Mouse (Mus musculus) cerebellum, postnatal 10 days (tissue): ENCODE data around the gene Tanc2.

Experiments
- DNase-seq, 2 experiments: peaks; one replicate each; pipeline ENCODE4 v3.0.0; 2021; ENCODE audit warnings: mixed read lengths in 2 of 2

Gene Tanc2

DNA sequence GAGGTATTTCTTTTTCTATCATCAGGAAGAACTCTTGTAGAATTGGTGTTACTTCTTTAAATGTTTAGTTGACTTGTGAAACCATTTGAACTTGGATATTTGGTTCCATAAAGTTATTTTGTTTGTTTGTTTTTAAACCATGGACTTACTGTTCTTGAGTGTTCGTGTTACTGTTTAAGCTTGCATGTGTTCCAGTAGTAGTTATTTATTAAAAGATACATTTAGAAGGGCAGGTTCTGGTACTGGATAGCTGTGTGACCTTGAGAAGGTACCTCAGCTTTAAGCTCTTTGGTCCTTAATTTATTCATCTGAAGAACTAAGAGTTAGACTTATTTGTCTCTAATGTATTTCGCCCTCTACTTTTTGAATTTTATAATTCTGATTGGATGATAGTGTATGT lies 64.8 kb downstream of the Tanc2 start:
- no peak for DNase-seq

DNA sequence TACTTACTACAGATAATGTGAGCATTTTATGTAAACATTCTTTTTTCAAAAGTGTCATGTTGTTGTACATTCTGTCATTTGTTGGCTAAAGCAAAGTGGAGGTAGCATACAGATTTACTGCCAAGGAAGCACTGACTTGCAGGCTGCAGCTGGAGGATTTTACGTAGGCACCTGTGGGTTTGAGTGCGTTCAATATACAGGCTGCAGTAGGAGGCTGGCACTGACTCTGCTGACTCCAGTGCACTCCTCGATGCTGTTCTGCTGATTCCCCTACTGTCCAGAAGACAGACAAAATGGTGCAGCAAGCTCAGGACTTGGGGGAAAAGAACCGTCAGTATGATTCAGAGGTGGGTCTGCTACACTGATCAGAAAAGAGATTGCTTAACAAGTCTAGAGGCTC lies 65.5 kb downstream of the Tanc2 start:
- no peak for DNase-seq

DNA sequence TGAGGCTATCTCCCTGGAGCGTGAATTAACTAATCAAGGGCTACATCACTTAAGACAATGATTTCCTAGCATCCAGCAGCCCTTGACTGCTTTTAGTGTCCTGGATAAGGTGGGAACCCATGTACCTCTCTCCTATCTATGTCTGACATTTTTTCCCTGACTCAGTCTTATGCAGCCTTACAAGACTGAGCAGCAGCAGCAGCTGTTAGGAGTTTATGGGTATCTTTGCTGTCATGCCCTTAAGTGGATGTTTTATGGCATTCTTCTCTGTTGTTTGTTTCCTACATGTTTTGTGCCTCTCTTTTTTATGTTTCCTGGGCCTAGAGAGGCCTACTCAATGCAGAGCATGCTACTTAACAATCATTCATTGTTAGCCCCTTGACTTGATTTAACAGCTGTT lies 78.1 kb downstream of the Tanc2 start:
- DNase-seq = no peak

DNA sequence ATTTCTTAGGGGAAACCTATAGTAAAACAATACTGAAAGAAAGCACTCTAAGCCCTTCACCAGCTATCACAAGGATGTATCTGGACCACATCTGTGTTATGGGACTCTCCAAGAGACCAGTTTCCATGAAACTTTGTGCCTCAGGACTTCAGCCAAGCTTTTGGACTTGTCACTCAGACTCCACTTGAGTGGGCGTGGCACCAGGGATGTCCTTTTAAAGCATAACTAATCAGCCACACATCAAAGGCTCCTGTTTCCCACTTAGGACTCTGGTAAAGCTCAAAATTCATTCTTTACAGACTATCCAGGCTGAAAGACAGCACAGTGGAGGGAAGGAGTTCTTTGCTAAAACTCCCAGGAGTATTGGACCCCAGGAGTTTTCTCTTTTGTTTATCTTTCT lies 89.2 kb downstream of the Tanc2 start:
- no peak for DNase-seq

DNA sequence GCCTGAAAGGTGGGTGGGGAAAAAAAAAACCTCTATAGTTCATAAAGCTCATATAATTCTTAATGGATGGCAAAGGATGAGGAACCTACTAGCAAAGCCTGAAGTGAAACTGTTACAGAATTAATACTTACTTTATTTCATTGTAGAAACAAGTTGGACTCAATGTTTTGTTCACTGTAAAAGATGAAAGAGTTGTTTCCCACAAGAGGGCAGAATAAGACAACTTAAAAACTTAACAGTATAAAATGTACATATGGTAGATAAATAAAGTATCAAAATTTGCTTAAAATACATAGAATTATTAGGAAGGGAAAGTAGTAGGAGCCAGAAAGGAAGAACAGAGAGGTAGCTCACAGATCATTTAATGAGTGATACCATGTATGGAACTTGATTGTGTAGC lies 95.0 kb downstream of the Tanc2 start:
- no peak for DNase-seq

DNA sequence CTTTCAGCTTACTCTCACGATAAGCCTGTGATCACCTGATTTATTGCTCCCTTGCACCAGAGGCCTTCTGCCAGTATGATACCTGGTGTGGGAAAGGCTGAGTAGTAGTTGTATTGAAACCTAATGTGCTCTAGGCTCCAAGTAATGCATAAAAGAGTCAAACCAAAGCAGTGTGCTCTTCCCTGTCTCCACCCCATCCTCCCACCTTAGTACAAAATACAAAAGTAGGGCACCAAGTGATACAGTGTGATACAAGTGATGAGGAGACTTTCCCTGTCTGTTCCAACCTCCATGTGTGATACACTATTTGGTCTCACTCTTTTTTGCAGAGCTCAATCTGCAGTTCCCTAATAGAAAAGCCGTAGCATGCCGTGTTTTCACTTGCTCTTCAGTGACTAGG lies 110.7 kb downstream of the Tanc2 start:
- no peak for DNase-seq

DNA sequence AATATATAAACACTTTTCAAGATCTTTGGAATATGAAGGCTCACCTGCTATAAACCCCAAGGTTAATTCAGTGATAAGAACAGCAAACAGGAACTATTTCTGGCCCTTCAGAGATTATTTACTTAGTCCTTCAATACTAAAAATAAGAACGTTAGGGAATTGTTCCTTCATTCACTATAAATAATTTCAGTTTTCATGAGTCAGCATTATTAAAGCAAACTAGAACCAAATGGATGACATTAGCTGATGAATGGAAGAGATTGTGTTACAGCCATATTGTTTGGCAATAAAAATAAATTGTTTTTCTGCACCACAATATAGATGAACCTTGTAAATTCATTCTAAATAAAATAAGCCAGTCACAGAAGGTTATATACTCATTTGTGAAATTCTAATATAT lies 129.9 kb downstream of the Tanc2 start:
- DNase-seq = no peak

DNA sequence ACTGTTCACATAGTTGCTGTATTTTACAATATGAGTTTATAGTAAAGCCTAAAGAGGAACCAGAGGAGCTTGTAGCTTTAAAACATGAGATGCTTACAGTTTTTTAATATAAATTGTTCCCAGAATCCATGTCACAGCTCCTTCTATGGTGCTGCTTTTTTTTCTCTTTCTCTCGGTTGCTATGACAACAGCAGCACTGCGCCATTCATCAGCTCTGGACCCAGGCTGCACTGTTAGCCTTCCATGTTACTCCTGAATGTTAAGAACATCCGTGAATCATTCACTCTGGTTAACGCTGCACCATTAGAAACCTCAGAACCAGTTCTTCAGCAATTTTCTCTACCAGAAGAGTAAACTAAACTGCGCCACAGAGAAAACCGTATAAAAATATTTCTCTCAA lies 141.8 kb downstream of the Tanc2 start:
- peak; percentile 41 to 43 for DNase-seq

DNA sequence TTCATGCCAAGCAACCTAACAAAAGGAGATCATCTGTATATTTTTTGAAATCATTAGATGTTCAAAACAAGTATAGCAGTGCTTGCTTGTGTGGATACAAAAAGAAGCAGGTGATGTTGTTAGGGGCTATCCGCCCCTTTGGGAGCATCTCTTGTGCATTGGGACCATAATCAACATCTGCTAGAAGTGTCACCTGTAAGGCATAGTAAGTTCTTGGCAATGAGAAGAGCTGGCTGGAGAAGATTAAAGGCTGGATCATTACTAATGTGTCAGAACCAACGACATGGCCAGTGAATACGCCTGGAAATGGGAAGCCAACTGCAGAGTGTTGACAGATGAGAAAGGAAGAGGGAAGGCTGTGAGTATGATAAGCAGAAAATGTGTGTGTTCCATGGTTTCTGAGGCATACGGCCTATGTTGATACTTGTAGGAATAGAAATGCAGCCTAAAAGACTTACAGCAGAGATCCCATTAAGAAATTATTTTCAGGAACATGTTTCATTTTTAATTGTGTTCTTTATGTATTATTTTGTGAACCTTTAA lies 142.3 kb downstream of the Tanc2 start:
- DNase-seq = peak; percentile 2 to 5

DNA sequence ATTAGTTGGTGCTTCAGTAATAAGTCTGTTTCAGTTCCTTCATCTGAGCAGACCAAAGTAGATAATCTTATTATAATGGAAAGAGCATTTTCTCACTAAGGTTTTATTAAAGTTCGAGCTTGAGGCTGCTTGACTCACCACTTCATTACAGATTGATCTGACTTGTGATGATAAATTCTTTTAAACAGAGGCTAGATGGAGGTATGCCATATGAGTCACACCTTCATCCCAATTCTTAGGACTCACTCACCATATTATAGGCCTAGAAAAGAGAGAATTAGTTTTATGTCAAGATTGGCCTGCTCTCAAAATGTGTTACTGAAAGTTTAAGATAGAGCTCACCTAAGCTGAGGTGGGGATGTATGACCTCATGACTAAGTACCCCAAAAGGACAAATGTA lies 153.4 kb downstream of the Tanc2 start:
- no peak for DNase-seq

DNA sequence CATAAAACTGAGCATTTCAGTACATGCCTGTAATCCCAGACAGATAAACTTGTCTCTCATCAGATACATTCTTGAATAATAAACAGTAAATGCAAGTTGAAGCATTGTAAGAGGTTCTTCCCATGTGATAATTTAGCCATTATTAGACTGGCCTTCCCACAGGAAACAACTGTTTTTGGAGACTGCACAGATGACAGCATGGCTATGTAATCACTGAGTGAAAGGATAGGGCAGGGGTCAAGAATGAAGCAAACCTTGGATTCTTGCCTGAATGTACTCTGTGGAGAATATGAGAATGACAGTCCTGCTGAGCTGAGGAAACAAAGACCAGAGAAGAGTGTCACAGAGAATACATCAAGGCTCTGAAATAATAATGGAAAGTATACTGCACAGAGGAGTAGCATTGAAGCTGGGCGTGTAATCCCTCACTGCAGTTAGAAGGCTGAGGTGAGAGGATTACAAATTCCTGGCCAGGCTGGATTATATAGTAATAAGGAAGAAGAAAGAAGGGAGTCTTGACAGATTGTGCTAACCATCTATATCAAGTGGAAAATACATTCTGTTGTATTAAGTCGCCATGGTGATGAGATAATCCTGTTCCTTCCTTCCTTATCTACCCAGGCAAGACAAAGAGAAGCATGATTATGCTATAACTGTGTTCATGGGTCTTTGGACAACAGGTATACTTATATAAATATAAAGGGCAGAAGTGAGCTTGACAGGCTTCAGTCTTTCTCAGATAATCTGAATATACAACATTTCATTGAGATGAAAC lies 159.7 kb downstream of the Tanc2 start:
- DNase-seq = no peak

DNA sequence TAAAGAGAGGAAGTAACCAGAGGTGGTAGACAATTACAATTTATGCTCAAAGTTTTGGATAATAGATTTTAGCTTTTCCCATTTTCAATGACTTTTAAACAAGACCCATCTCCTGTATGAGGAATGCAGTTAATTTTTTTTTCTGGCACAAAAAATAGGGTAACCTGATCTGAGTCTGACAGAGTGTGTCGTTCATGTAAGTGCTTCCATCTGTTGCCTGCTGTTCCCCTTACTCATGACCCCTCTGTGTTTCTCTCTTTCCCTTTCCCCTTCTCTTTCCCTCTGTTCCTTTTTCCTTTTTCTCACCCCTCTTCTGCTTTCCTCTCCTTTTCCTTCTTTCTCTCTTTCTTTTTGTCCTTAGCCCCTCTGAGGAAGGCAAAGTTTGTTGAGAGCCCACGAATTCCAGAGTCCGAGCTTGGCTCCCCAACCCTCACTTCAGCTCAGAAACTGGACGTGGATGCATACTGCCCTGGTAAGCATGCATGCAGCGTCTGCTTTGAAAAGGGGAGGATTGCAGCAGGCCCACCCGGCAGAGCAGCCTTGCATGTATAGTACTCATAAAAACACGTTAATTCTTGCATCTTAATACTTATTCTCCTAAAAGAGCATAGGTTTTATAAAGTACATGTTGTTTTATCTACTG lies 168.9 kb downstream of the Tanc2 start:
- DNase-seq = no peak

DNA sequence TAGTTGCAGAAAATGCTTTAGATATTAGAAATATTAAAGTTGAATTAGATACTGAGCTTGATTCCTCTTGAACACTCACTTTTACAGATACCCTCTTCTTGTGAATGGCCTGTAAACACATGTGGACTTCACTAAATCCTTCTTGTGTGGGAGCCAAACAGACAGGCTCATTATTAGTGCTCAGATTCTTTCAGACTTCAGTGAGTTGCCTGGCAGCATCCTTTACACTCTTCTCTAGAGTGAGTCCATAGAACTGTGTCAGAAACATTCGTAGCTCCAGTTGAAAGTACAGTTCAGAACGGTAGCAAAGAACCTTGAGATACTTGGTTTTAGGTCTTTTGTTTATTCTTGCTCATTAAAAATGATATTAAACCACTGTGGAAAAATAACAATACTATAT lies 169.6 kb downstream of the Tanc2 start:
- DNase-seq = no peak

DNA sequence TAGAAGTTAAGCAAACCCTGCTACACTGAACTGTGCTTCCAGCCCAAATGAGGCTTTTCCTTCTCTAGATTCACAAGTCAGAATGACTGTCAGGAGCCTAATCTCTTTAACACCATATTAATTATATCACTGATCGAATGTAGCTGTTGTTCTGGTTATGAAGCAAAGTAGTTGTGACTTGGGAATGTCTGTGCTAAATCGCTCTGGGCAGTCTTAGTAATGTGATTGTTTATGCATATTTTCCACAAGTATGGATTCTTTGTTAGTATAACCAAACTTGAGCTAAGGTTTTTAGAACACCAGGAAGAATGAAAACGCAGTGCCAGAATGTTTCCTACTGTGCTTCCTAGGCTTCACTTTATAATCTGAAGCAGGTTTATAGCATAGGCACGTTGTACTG lies 170.6 kb downstream of the Tanc2 start:
- DNase-seq = no peak

DNA sequence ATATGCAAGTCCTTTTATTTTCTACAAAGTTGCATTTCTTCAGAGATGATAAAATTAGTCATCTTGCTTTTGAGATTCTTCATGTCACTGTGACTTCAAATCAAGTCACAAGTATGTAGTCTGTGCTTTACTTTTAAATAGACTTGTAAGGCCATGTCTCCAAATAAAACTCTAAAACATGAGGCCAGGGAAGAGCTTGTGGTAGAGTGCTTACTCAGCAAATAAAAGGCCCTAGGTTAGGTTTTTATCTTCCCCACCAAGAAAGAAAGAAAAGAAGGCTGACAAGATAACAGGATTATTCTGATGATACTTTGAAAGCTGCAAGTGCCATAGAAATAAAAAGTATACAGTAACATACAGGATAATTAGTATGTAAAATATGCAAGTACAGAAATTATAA lies 188.0 kb downstream of the Tanc2 start:
- DNase-seq = no peak

DNA sequence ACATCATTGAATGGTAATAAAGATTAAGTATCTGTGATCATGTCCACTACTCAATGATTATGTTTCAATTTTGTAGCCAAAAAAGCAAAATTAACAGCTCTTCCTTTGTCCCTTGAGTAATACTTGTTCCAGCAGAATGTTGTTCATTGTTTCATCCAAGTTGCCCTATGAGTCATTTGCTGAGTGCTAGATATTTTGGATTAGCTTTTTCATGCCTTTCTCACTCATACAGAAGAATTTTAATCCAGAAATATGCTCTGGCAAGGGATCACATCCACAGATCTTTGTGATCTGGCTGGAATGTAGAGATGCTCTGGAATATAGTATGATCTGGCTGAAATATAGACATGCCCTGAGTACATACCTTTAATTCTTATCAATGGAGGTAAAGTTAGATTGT lies 202.7 kb downstream of the Tanc2 start:
- DNase-seq = no peak

DNA sequence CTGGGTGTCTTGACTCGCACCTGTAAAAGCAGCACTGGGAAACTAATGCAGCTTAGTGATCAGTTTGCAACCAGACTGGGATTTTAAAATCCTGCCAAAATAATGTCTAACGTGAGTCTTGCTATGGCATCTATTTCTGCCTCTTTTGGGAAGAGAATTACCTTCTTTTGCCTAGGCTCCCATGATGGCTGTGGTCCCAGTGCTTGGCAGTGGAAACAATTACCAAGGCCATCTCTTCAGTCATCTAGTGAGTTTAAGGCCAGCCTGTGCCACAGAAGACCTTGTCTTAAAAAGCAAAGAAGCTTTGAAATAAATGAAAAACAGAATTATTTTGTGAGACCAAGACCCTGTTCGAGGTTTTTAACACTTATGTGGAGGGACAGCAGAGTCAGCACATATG lies 213.9 kb downstream of the Tanc2 start:
- DNase-seq = peak; percentile 43 to 68

DNA sequence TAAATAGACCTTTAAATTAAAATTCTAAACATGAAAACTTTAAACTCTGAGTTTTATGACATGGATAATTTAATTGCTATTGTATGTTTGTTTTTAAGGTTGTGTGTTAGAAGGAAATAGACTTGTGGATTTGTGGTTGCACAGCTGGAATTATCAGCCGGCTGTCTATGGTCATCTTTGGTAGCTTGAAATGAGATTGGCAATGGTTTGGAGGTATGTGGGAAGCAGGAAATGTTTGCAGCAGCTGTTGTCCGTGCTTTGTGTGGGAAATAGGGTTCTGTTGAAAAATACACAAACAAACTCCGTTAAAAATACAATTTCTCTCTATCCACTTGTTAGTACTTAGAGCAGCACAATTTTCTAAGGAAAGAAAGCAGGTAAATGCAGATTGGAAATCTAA lies 215.0 kb downstream of the Tanc2 start:
- DNase-seq = no peak

DNA sequence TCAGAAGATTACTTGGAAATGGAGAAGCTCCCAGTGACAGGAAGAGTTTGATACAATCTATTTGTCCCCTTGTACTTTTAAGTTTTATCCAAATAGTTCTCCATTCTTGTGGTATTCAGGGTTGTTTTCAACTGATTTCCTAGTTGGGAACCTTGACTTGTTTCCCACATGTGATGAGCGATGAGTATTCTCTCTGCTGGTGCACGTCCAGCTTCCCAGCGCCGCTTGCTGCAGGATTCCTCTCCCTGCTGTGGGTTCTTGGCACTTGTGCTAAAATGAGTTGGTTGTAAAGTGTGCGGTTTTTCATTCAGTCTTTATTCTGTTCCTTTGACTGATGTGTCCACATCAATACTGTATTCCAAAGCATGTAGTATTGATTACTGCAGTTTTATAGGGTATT lies 217.3 kb downstream of the Tanc2 start:
- peak; percentile 36 to 59 for DNase-seq

DNA sequence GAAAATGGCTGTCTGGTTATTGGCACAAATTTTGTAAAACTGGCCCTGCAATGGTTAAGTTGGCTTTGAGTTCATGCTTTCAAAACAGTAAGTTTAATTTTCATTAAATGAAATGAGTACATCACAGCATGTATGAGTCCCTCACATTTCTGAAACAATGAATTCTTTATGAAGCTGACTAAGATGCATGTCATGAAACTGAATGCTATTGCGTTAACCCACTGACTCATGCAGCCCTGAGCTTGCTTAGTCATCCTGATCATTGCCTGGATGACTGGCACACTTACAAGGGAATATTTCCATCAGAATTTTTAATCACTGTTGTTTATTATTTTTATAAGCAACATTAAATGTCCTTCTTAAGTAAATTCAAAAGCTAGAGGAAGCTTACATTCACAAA lies 233.5 kb downstream of the Tanc2 start:
- DNase-seq = no peak

DNA sequence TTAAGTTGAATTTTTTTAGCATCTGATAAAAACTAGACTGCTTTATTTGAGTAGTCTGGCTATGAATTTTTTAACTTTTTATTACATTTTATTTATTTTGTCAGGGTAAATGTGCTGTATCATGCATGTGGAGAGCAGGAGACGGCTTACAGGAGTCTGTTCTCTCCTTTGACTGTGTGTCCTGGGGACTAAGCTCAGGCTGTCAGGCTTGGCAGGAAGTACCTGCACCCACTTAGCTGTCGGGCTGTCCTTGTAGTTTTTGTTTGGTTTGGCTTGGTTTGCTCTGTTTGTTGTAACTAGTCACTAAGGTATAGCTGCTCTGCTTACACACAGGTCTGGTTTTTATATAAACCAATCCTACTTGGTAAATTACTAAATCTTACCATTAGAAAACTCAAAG lies 234.0 kb downstream of the Tanc2 start:
- DNase-seq = no peak

DNA sequence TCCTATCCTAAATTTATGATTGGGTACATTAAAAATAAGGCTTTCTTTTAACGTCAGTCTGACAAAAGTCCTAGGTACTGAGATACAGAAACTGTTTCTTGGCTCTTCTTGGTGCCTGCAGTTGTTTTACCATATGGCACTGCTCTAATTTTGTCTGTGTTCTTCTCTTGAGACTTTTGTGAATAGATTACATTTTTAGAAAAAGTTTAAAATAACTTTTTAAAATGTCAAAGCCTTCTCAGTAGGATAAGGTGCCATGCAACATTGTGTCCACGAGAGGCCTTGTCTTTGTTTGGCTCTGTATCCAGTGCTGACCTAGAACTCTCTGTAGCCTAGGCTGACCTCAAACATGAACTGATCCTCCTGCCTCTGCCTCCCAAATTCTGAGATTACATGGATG lies 238.4 kb downstream of the Tanc2 start:
- DNase-seq = no peak

DNA sequence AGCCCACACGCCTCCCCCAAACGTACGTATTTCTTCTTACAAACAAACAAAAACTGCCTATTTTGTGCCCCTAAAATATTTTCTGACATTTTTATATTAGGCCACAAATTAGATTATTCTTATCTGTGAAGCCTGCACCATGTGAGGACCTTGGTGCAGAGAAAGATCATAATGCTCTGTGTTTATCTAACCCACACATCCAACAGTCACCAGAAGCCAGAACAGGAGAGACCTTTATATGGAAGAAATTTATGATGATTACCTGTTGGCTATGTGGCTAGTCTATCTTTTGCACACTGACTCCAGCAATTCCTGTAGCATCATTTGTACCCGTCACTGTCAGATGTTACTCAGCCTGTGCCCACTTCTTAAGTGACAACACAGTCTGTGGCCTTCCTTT lies 245.4 kb downstream of the Tanc2 start:
- DNase-seq = no peak

DNA sequence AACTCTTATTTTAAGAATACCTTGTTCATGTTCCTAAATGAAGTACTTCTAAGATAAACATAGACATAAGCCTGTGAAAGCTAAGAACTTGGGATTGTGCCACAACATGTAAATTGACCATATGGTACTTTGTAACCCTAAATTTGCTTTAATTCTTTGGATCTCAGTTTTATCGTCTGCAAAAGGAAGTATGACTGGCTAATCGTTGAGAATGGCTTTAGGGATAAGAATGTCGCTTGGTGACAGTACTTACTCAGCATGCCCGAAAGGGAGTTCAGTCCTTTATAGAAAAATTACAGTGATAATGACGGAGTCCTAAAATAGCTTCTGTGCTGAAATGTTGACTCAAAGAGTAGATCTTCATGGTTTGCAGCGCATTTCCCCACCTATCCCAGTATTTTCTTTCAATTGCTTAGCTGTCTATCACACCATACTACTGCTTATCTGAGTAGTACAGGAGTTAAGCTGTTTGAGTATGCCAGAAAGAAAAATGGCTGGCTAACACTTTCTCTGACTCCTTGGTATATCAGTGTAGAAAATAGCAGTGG lies 246.6 kb downstream of the Tanc2 start:
- DNase-seq = no peak
